Mouse (Mus musculus) heart, postnatal 0 days (tissue): ENCODE results near the gene Lingo3.

Experiments
- CTCF ChIP-seq: IDR thresholded peaks from 2 replicates; pipeline ENCODE4 v1.5.1; 2016; ENCODE audit warnings: antibody characterized with exemption, control low read depth, low read depth
- EP300 ChIP-seq: IDR thresholded peaks from 2 replicates; pipeline ENCODE4 v1.6.1; 2016; ENCODE audit warnings: antibody characterized with exemption, low read depth

DNA sequence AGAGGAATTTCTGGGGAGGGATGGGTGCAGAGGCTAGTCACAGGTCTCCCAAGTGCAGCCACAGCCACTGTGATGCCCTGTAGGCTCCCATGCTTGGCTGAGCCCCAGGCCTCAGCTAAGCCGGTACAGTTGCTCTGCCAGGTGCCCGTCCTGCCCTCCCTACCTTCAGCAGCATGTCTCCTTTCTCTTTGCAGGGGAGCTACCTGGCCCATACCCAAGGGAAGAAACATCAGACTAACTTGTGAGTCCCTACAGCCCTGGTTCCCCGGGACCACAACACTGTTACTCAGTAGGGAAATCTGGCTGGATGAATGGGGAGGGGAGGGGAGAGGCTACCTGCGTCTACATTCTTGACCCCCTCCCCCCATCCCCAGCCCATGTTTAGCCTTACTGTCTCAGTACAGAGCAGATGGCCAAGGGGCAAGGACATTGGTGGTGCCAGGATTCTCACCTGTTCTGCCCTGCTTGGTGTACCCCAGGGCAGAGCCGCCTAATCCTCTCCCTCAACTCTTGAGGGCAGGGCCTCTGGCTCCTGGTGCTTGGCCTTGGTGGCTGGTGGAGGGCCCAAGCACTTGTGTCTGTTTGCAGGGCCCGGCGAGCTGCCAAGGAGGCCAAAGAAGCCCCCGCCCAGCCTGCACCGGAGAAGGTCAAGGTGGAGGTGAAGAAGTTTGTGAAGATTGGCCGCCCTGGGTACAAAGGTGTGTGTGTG lies 41.5 kb downstream of the Lingo3 start:
- TF ChIP-seq CTCF (no peak), EP300 (no peak)
